Mouse (Mus musculus): ENCODE results near the gene Gga3. TPM values are rescaled to one million over a fixed set of nuclear protein-coding genes. Genes with fewer than 3 reads are reported as not detected.

The Gga3 gene
- total RNA-seq, 2 experiments from 2014 or later = 10.9 to 13.2 TPM

GRCm38 (mm10) chr11:115615108-115615825 is 11.4 kb upstream of the Gga3 start:
- intact Hi-C loops (cut with DNase I; ENCODE audit: low total_unique reads) = no loop called here
- no peak for DNase-seq

- intact Hi-C loops (cut with DNase I; ENCODE audit: low total_unique reads) = no loop called here
- DNase-seq = no peak
These were observed 10.7 kb upstream of the Gga3 start for GRCm38 (mm10) chr11:115614346-115615107.

- no peak for DNase-seq
- intact Hi-C loops (cut with DNase I; ENCODE audit: low total_unique reads) = no loop called here
These were observed 9.5 kb upstream of the Gga3 start for GRCm38 (mm10) chr11:115613138-115613945.

- peak; percentile 89 for DNase-seq
- intact Hi-C loops (cut with DNase I; ENCODE audit: low total_unique reads) = no loop called here
These were observed 8.7 kb upstream of the Gga3 start, which contains the start of gene Mif4gd for GRCm38 (mm10) chr11:115612410-115613137. Gene Mif4gd, minus strand, starts transcription at chr11:115612969.

DNA sequence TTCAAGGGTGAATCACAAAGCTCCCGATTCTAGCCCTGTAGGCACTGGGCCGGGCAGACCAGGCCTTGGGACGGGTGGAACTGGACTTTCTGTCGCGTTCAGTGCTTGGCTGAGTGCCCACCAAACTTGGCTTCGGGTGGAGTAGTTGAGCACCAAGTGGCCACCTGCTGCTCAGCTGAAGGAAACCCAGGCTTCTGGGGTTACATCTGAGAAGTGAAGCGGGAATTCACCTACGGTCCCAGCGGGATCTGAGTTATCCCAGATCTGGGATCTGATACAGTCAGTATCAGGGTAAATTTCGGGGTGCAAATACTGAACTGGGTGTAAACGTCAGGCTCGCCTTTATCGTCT is 8.2 kb upstream of the Gga3 start:
- intact Hi-C loops (cut with DNase I; ENCODE audit: low total_unique reads) = no loop called here
- DNase-seq = peak; percentile 88

- DNase-seq = no peak
- intact Hi-C loops (cut with DNase I; ENCODE audit: low total_unique reads) = no loop called here
These were observed 7.3 kb upstream of the Gga3 start for GRCm38 (mm10) chr11:115611173-115611572.

- DNase-seq = no peak
- intact Hi-C loops (cut with DNase I; ENCODE audit: low total_unique reads) = loop anchor here (10.0 kb wide), 1 partner anchor 115 kb away; the partner anchor contains the start of gene Nt5c
These were observed 5.7 kb upstream of the Gga3 start for GRCm38 (mm10) chr11:115609576-115609975.

DNA sequence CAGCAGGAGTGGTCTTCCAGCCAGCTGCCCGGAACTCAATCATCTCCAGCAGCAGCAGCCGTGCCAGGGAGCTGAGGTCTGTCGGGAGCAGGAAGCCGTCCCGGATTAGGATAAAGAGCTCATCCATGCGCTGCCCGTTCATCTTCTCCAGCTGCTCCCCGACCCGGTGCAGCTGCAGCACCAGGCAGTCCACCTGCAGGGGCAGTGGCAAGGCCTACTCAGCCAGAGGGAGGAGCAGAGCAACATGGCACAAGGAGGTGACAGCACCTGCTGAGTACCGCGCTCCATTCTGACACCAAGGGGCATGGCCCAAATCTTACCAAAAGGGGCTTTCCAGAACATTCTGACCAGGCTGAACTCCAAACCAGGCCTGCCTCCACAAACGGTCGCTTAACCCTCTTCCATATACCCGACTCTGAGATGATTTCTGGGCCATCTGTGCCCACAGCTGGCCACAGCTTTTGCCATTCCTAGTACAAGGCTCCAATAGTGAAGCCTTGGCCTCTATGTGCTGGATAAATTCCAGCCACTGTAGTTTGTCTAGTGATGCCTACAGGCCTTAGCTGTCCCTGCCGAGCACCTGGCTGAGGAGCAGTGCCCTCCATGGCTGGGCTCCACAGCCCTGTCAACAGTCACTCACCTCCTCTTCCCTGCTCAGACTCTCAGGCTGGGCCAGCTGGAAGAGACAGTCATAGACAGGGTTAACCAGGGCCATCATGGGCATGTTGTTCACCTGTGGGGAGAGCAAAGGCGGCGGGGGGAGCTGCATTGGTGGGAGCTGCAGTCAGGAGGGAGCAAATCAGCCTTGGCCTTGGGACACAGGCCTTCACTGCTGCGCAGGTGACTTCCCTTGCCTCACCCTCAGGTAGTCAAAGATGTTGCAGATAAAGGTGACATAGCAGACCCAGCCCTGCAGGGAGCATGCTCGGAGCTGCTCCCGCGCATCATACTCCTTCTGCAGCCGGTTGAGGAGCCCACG is 4.9 kb upstream of the Gga3 start:
- no peak for DNase-seq
- intact Hi-C loops (cut with DNase I; ENCODE audit: low total_unique reads) = loop anchor here (10.0 kb wide), 1 partner anchor 114 kb away; the partner anchor contains the start of gene Nt5c

- DNase-seq = no peak
- intact Hi-C loops (cut with DNase I; ENCODE audit: low total_unique reads) = loop anchor here (10.0 kb wide), 1 partner anchor 112 kb away; the partner anchor contains the start of gene Nt5c
These were observed 2.9 kb upstream of the Gga3 start for GRCm38 (mm10) chr11:115606733-115607132.

- intact Hi-C loops (cut with DNase I; ENCODE audit: low total_unique reads) = loop anchor here (10.0 kb wide), 1 partner anchor 109 kb away; the partner anchor contains the start of gene Nt5c
- DNase-seq = peak; percentile 30
These were observed 449 bp upstream of the Gga3 start for GRCm38 (mm10) chr11:115604304-115604696.

DNA sequence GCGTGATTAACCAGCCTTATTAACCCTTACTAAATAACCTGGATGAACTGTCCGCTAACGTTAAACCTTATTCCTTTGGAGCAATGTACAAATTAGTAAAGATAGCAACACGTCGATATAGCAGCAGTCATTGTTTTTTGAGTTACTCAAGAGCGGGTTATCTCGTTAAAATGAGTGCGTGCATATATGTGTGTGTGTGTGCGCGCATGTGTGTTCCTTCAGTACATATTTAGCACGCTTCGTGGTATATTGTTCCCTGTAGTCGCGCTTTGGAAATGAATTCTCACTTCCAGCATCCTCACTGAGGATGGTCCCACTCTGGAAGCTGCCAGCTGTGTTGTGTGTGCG is 749 bp downstream of the Gga3 start:
- no peak for DNase-seq
- intact Hi-C loops (cut with DNase I; ENCODE audit: low total_unique reads) = loop anchor here (10.0 kb wide), 1 partner anchor 108 kb away; the partner anchor contains the start of gene Nt5c

GRCm38 (mm10) chr11:115601174-115601573 is 2.7 kb downstream of the Gga3 start:
- no peak for DNase-seq
- intact Hi-C loops (cut with DNase I; ENCODE audit: low total_unique reads) = loop anchor here (10.0 kb wide), 1 partner anchor 106 kb away; the partner anchor contains the start of gene Nt5c

- DNase-seq = no peak
- intact Hi-C loops (cut with DNase I; ENCODE audit: low total_unique reads) = loop anchor here (10.0 kb wide), 1 partner anchor 106 kb away; the partner anchor contains the start of gene Nt5c
These were observed 3.1 kb downstream of the Gga3 start for GRCm38 (mm10) chr11:115600743-115601142.

DNA sequence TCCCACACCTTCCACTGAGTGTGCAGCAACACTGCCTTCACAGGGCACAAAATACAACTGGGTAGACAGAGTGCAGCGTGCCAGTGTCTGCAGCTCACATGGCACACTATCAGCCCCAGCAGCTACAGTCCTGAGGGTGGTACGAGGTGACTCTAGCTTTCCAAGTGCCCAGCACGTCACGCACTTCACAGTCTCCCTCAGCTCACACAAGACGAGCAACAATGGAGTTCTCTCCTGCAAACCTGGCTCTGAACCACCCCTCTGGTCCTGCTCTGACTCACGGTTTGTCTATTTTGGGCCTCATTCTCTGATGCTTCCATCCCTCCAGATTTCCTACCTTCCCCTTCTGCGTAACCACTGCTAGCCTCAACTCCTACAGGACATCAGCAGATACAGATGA is 4.1 kb downstream of the Gga3 start:
- intact Hi-C loops (cut with DNase I; ENCODE audit: low total_unique reads) = loop anchor here (10.0 kb wide), 1 partner anchor 105 kb away; the partner anchor contains the start of gene Nt5c
- DNase-seq = no peak

GRCm38 (mm10) chr11:115598309-115598708 is 5.5 kb downstream of the Gga3 start:
- no peak for DNase-seq
- intact Hi-C loops (cut with DNase I; ENCODE audit: low total_unique reads) = no loop called here

DNA sequence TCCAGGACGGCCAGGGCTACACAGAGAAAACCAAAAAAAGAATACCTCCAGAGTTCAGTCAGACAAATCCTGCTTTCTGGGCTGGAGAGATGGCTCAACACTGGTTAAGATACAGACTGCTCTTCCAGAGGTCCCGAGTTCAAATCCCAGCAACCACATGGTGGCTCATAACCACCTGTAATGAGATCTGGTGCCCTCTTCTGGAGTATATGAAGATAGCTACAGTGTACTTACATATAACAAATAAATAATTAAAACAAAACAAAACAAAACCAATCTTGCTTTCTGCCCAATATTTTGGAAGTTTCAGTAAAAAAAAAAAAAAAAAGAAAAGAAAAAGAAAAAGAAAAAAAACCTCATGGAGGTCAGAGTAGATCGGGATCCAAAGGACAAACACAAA is 8.6 kb downstream of the Gga3 start:
- intact Hi-C loops (cut with DNase I; ENCODE audit: low total_unique reads) = no loop called here
- no peak for DNase-seq

DNA sequence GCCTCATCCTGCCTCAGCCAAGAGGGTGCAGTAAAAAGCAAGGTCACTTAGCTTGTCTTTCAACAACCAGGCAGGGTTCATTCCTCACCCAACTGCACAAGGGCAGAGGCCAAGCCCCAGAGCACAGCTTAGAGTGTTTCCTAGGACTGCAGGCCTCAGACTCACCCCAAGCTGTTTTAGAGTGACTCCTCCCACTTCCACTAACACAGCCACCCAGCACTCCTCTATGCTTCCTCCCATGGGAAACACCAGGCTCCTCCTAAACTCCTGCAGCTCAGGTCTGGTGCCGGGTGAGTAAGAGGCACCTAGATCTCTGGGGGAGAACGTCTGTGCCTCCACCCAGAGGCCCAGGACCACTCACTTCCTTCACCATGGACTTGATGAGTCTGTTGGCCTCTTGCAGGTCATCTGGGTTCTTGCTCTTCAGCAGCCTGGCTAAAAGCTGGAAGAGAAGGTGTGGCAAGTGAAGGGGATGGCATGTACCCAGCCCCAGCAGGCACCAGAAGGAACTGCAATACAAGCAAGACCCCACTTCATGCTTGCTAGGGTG is 13.2 kb downstream of the Gga3 start:
- no peak for DNase-seq
- intact Hi-C loops (cut with DNase I; ENCODE audit: low total_unique reads) = no loop called here

DNA sequence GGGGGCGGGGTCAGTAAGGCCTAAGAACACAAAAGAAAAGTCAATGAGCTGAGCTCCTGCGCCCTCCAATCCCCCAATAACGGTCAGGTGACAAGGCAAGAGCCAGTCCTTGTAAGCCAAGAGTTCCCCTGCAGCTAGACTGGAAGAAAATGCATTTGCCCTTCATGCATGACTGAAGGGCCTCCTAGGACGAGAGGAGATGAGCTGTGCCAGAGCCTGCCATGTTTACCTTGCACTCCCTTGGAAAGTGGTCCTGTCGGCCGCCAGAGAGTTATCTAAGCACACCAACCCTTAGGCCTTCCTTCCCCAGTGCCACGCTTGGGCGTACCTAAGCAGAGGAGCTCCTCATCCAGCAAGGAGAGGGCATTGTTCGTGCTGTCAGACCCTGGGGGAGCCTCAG is 15.9 kb downstream of the Gga3 start:
- intact Hi-C loops (cut with DNase I; ENCODE audit: low total_unique reads) = no loop called here
- DNase-seq = no peak

All from gastrocnemius, postnatal 14 days (tissue).